Mouse (Mus musculus) liver, adult 2 months (tissue): ENCODE data around the gene Lmo1. TPM values are rescaled to one million over a fixed set of nuclear protein-coding genes. Genes with fewer than 3 reads are reported as not detected.

Source experiments
- DNase-seq: peaks from one replicate; pipeline ENCODE4 v3.0.0-alpha.2; 2011; ENCODE audit warnings: low read depth, low spot score; ENCODE audit errors: extremely low read depth
- H3K27ac ChIP-seq: fragments of 200-500 bp; replicated peaks from 2 replicates; pipeline ENCODE4 v1.5.1; 2012; ENCODE audit warnings: low read depth, mild to moderate bottlenecking, control low read depth, inconsistent platforms, low read length; ENCODE audit not compliant: insufficient read depth
- H3K27me3 ChIP-seq: fragments of 200-500 bp; 2 replicates; pipeline ENCODE4 v1.6.1; 2012; ENCODE audit warnings: mild to moderate bottlenecking, moderate library complexity, low read length, inconsistent platforms; ENCODE audit not compliant: control insufficient read depth, insufficient read depth
- H3K36me3 ChIP-seq: fragments of 200-500 bp; 2 replicates; pipeline ENCODE4 v1.6.1; 2012; ENCODE audit warnings: low read length, inconsistent platforms; ENCODE audit not compliant: control insufficient read depth, insufficient read depth
- H3K4me1 ChIP-seq: fragments of 200-500 bp; 2 replicates; pipeline ENCODE4 v1.6.1; 2011; ENCODE audit warnings: low read length; ENCODE audit not compliant: control insufficient read depth, insufficient read depth
- H3K4me3 ChIP-seq: fragments of 200-500 bp; 2 replicates; pipeline ENCODE4 v1.5.1; 2011; ENCODE audit warnings: low read depth, mild to moderate bottlenecking, control low read depth, low read length, moderate library complexity; ENCODE audit not compliant: insufficient read depth
- H3K79me2 ChIP-seq: fragments of 200-500 bp; 2 replicates; pipeline ENCODE4 v1.6.1; 2012; ENCODE audit warnings: inconsistent platforms, mild to moderate bottlenecking, low read length, moderate library complexity; ENCODE audit not compliant: control insufficient read depth, insufficient read depth
- H3K9ac ChIP-seq: fragments of 200-500 bp; 2 replicates; pipeline ENCODE4 v1.6.1; 2012; ENCODE audit warnings: low read depth, mild to moderate bottlenecking, control low read depth, inconsistent platforms, low read length
- CTCF ChIP-seq: fragments of 200-500 bp; IDR thresholded peaks from 2 replicates; pipeline ENCODE4 v1.5.1; 2011; ENCODE audit warnings: low read depth, low read length, control low read depth
- POLR2A ChIP-seq: fragments of 200-500 bp; IDR thresholded peaks from 2 replicates; pipeline ENCODE4 v1.6.1; 2011; ENCODE audit warnings: low read length, control low read depth; ENCODE audit not compliant: insufficient read depth; ENCODE audit errors: extremely low read depth
- WGBS: fragments of 180-500 bp; shearing (Covaris S2); methylation state at CpG from one replicate; pipeline ENCODE4 v1.1.7; 2018; 5-methylcytosine and 5-hydroxymethylcytosine counted together
- polyA plus RNA-seq: library from polyadenylated mRNA; depleted of rRNA; stranded (reverse); fragments of >200 nt; gene quantifications from 2 replicates; pipeline ENCODE4 v1.2.3, GENCODE M21; 2012
- total RNA-seq: library from RNA; depleted of rRNA; stranded (reverse); fragments of >200 nt; gene quantifications from 2 replicates; pipeline ENCODE4 v1.2.3, GENCODE M21; 2014

Gene Lmo1
- total and polyA plus RNA-seq, 2 experiments: not detected

- Histone ChIP-seq H3K9ac (no peak overlapping the region), H3K36me3 (no peaks in the 10 kb centered on the region), H3K27ac (no peak overlapping the region), H3K4me1 (no peaks in the 10 kb centered on the region), H3K79me2 (no peaks in the 10 kb centered on the region), H3K27me3 (no peaks in the 10 kb centered on the region), H3K4me3 (no peak overlapping the region)
- TF ChIP-seq POLR2A (no peak), CTCF (no peak)
- WGBS: 82% methylated on average over 5 of the region's 5 CpGs
- no peak for DNase-seq
Observed at GRCm38 (mm10) chr7:109185564-109185963, 10.6 kb upstream of the Lmo1 start.

GRCm38 (mm10) chr7:109176688-109177087 is 1.7 kb upstream of the Lmo1 start:
- no peak overlapping the region for H3K9ac ChIP-seq
- 67% methylated on average over 3 of the region's 3 CpGs for WGBS
- H3K36me3 ChIP-seq: no peaks in the 10 kb centered on the region
- no peaks in the 10 kb centered on the region for H3K4me1 ChIP-seq
- no peak overlapping the region for H3K4me3 ChIP-seq
- no peak for DNase-seq
- H3K79me2 ChIP-seq: no peaks in the 10 kb centered on the region
- peaks cover 4% of the 10 kb centered on the region for H3K27me3 ChIP-seq
- no peak overlapping the region for H3K27ac ChIP-seq
- no peak for TF ChIP-seq POLR2A
- TF ChIP-seq CTCF: no peak

- no peak overlapping the region for H3K4me3 ChIP-seq
Observed at GRCm38 (mm10) chr7:109175670-109176625, 941 bp upstream of the Lmo1 start.

GRCm38 (mm10) chr7:109174337-109174948 is 564 bp downstream of the Lmo1 start:
- H3K36me3 ChIP-seq: no peaks in the 10 kb centered on the region
- H3K27me3 ChIP-seq: peaks cover 8% of the 10 kb centered on the region
- H3K9ac ChIP-seq: no peak overlapping the region
- H3K79me2 ChIP-seq: no peaks in the 10 kb centered on the region
- DNase-seq: no peak
- WGBS: 6% methylated on average over 30 of the region's 31 CpGs
- peak overlapping the region; percentile 35; the same call in 1 of the 2 replicates for H3K4me3 ChIP-seq
- no peak overlapping the region for H3K27ac ChIP-seq
- TF ChIP-seq CTCF (no peak), POLR2A (no peak)
- no peaks in the 10 kb centered on the region for H3K4me1 ChIP-seq

More at GRCm38 (mm10) chr7:109175670-109176625, 941 bp upstream of the Lmo1 start:
- no peak for DNase-seq
- H3K27ac ChIP-seq: no peak overlapping the region
- no peak for TF ChIP-seq CTCF
- no peak for TF ChIP-seq POLR2A
- WGBS: 26% methylated on average over 13 of the region's 13 CpGs
- H3K27me3 ChIP-seq: peaks cover 4% of the 10 kb centered on the region
- no peak overlapping the region for H3K9ac ChIP-seq
- H3K79me2 ChIP-seq: no peaks in the 10 kb centered on the region
- no peaks in the 10 kb centered on the region for H3K36me3 ChIP-seq
- H3K4me1 ChIP-seq: no peaks in the 10 kb centered on the region

GRCm38 (mm10) chr7:109171874-109172273 is 3.1 kb downstream of the Lmo1 start:
- no peak overlapping the region for H3K9ac ChIP-seq
- H3K79me2 ChIP-seq: no peaks in the 10 kb centered on the region
- WGBS: 58% methylated on average over 3 of the region's 3 CpGs
- no peak for TF ChIP-seq CTCF
- TF ChIP-seq POLR2A: no peak
- no peak overlapping the region for H3K27ac ChIP-seq
- H3K4me3 ChIP-seq: no peak overlapping the region
- H3K27me3 ChIP-seq: peaks cover 11% of the 10 kb centered on the region
- no peaks in the 10 kb centered on the region for H3K36me3 ChIP-seq
- no peaks in the 10 kb centered on the region for H3K4me1 ChIP-seq
- no peak for DNase-seq

GRCm38 (mm10) chr7:109170441-109170820 is 4.6 kb downstream of the Lmo1 start:
- H3K4me1 ChIP-seq: no peaks in the 10 kb centered on the region
- H3K9ac ChIP-seq: no peak overlapping the region
- TF ChIP-seq POLR2A: no peak
- TF ChIP-seq CTCF: peak; percentile 73
- no peak overlapping the region for H3K4me3 ChIP-seq
- WGBS: under 1% methylated on average over 17 of the region's 17 CpGs
- H3K36me3 ChIP-seq: no peaks in the 10 kb centered on the region
- no peak for DNase-seq
- peaks cover 11% of the 10 kb centered on the region for H3K27me3 ChIP-seq
- no peaks in the 10 kb centered on the region for H3K79me2 ChIP-seq
- no peak overlapping the region for H3K27ac ChIP-seq
